Mouse (Mus musculus): ENCODE measurements at regions not wholly inside any gene's neighbourhood (a gene's known extent, or its start where the extent isn't known, plus 50 kb on each side); places are given as distances from the start of the nearest gene placed in this dataset.

GRCm38 (mm10) chr11:27833736-27834135 lies 505.9 kb downstream of the Gm6685 start:
- no peak for DNase-seq (ENCODE audit: low spot score)

DNA sequence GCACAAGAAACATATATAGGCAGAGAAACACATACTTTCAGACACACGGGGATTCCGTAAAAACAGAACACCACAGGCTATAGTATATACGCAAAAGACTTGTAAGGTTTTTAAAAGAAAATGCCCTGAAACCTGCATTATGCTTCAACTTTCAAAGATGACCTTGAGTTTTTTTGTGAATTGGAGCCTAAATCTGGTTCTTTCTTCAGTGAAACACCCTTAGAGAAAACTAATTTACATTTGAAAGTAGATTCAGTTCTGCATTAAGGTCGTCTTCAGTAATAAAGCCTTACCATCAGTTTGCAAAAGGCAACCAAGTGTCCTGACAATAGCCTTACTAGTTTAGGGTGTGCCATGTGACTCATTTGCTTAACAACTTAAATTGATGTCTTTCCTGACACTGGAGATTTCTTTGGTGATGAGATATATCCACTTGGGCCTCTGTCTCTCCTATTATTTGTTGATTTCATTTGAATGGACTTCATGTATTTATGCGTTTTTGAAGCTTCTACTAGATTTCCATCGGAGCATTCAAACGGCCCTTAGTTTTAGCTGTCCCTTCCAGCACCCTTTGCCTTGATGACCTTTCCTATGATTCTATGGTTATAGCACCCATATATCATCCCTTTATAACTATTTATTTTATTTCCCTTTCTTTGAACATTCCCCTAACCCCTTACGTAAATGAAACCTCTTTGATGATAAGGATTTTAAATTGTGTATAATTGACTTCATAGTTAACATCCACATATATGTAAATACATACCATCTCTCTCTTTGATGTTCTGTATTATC lies 539.6 kb downstream of the Gm6685 start:
- no peak for DNase-seq (ENCODE audit: low spot score)

- no peak for DNase-seq (ENCODE audit: low spot score)
Observed at GRCm38 (mm10) chr11:27753913-27754218, 585.8 kb downstream of the Gm6685 start.

DNA sequence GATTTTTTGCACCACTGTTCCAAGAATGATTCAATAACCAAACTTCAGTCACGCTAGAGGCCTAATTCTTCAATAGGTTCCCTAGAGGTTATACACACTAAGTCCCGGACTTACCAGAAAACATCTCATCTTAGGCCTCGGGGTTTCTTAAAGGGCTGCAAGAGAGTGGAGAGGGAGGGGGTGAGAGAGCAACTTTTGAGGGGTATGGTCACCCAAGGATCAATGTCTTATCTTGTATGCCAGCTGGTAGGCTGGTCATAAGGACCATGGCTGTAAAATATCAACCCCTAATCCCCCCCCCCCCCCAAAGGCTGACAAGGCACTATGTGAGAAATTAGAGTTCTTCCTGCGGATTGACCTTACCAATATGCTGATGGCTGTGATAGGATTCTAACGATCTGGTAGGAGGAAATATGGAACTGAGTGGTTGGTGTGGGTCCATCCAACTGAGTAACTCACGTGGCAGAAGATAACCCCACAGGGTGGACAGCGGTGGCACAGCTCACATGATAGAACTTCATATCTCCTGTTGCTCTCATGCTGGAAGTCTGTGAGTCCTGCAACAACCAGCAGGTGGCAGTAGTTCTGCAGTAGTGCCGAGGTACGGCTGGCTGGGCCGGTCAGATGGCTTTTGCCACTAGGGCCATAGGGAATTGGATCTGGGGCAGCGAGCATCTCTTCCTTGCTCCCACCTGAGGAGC lies 586.3 kb downstream of the Gm6685 start:
- DNase-seq (ENCODE audit: low spot score) = peak; percentile 68

- no peak for DNase-seq (ENCODE audit: low spot score)
Observed at GRCm38 (mm10) chr11:27726109-27726508, 613.6 kb downstream of the Gm6685 start.

DNA sequence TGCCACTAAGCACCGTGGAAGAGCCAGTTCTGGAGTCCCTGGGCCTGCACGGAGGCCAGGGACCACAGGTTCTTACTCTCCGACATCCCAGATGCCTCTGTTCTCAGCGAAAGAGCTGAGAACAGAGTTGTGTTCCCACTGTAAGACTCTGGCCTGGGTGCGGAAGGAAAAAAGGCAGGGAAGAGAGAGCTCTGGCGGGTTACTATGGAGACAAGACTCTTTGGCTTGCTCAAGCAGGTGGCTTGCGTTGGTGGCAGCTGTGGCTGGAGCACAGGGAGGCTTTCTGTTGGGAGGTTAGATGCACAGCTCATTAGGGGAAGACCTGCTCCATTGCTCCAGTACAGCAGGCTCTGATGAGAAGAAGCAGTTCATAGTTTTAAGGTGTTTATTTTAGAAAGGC lies 618.3 kb downstream of the Gm6685 start:
- DNase-seq (ENCODE audit: low spot score) = no peak

DNA sequence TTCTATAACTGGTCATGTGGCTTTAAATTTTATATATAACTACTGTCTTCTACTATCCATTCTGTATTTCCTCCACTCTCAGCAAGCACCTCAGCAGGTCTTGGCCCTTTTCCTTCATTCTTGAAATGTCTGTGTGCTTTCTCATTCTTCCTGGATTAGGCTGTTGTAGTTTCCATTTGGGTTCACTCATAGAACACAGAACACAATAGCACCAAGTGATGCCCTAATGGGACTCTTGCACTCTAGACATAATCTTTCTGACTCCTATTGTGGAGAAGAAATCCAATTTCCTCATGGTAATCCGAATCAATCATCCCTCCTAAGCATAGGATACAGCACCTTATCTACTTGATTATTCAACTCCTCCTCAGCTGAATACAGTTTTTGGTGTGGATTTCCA lies 667.2 kb downstream of the Gm6685 start:
- no peak for DNase-seq (ENCODE audit: low spot score)

Data from testis, postnatal 10 days (tissue).